Mouse (Mus musculus): ENCODE measurements at regions not wholly inside any gene's neighbourhood (a gene's known extent, or its start where the extent isn't known, plus 50 kb on each side); places are given as distances from the start of the nearest gene placed in this dataset.

DNA sequence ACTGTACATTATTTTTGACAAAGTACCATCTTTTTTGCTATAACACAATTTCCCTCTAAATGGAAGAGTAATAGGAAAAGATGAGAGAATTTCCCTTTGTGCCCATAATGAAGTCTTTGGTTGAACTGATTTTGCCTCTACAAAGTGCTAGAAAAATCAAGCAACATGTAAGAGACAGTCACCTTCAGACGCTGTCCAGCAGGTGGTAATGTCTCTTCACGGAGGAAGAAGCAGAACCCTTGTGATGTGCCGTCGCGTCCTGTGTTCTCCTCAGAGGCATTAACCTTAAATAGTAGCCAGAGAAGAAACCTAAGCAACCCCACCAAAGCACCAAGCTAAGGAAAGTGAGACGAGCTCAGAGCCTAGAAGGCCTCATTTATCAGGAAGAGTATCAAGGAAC is 275.7 kb downstream of the Gm45692 start:
- no peak for TF ChIP-seq CTCF (IDR thresholded peaks at IDR 0.05; ENCODE audit: low read depth, low read length)
- no peak for TF ChIP-seq POLR2A (IDR thresholded peaks at IDR 0.05; ENCODE audit: borderline replicate concordance, low read depth, low read length)
